Mouse (Mus musculus) common myeloid progenitor, adult 5-6 weeks (primary cell): ENCODE data around the gene Abcg1. TPM values are rescaled to one million over a fixed set of nuclear protein-coding genes. Genes with fewer than 3 reads are reported as not detected.

Experiments
- ATAC-seq: replicated peaks from 2 replicates; pipeline ENCODE4 v1.8.0; 2016; ENCODE audit warnings: low read depth, mild to moderate bottlenecking, moderate TSS enrichment, inconsistent platforms; ENCODE audit not compliant: poor library complexity, severe bottlenecking
- total RNA-seq: library from RNA; stranded (forward); fragments of 200-1000, 187-1606 nt; gene quantifications from 2 replicates; pipeline ENCODE4 v1.2.3, GENCODE M21; 2017

The Abcg1 gene
- total RNA-seq, 1 experiment from 2014 or later = 22.7 TPM

DNA sequence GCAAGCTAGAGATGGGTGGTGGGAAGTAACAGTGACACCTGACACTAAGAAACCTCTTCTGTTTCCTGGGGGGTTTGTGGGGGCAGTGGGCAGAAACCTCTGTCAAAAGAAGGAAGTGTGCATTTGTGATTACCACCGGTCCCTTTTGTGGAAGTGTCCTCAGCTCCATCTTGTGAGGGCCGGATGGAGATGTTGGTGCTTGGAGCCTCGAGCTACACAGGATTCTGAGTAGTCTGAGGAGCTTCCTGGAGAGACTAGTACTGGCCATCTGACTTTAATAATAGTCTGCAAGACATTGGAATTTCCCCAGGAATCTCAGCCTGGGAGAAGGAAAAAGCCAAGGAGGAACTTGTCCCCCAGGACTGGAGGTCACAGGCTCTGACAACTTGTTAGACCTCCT is 17.2 kb downstream of the Abcg1 start:
- peak; percentile 43 for ATAC-seq

DNA sequence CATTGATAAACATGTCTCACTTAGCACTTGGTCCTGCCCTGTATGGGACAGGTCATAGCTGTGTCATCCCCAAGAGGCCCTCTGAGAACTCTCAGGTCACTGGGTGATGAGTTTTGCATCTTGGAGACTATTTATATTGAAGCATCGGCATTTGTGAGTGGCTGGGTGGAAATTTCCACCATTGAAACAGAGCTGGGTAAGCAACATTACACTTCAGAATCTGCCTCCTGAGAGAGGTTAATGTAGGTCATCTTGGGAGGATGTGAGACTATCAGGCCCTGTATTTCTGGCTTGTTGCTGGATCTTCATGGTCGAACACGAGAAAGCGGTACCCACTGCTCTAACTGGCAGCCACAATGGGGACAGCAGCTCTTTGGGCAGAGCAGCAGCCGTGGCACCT is 18.0 kb downstream of the Abcg1 start:
- ATAC-seq = no peak

DNA sequence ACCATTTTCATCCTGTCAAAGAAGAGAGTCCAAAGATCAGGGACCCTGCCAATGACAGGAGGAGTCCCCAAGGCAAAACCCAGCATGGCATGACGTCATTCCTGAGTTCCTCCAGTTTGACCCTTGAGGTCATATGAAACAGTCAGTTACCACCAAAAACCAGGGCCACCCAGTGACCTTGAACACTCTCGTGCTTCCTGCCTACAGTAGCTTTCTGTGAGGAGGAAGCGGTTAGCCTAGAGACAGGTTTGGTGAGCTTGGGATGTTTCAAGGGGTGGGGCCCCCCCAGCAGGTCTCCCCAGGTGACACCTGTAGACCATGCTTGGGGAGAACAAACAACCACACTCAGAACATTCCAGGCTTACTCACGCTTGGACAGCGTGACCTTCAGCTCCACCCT is 20.1 kb downstream of the Abcg1 start:
- ATAC-seq = no peak

DNA sequence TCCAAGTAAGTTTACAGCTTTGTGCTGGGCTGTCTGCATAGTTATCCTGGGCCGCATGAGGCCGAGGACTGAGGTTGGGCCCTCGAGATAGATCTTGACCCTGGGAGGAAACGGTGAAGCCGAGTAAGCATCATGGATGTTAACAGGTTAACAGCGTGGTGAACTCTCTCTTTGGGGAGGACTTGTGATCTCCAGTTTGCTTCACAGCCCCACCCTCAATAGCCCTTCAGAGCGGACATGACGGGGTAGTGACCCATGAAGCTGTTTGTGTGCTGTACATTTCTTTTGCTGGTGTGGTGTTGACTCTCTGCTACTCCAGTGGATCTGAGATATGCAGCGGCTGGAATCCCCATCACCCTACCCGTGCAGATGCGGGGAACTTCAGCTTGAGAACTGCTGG is 21.1 kb downstream of the Abcg1 start:
- no peak for ATAC-seq

DNA sequence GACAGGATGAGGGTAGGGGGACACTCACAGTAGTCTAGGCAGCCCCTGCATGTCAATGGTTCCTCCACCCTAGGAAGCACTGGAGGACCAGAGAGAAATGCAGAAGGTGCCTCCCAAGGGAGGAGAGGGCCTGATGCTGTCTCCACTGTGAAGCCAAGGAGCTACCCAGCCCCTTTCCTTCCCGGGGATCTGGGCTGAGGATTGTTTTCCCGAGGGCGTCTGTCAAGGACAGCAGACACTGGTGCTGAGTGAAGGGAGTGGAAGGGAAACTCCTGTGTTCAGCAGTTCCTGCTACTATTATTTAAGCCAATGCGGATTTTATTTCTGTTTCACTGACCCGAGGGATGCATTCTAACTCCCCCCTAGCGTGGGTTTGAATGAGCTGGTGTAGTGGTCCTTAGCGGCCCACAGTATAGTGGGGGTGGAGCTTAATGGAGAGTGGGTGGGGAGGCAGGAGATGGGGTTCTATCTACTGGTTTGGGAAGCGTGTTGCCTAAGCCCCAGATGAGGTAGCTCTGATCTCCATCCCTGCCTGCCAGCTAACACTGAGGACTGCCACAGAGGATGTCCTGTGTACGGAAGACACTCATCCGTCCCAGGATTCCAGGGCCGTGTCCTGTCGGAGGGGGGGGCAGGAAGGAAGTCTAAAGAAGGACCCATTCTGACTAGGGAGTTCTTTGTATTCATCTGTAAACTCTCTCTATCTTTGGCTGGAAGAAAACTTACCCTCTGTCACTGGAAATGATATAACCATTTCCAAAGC is 21.8 kb downstream of the Abcg1 start:
- ATAC-seq = no peak

DNA sequence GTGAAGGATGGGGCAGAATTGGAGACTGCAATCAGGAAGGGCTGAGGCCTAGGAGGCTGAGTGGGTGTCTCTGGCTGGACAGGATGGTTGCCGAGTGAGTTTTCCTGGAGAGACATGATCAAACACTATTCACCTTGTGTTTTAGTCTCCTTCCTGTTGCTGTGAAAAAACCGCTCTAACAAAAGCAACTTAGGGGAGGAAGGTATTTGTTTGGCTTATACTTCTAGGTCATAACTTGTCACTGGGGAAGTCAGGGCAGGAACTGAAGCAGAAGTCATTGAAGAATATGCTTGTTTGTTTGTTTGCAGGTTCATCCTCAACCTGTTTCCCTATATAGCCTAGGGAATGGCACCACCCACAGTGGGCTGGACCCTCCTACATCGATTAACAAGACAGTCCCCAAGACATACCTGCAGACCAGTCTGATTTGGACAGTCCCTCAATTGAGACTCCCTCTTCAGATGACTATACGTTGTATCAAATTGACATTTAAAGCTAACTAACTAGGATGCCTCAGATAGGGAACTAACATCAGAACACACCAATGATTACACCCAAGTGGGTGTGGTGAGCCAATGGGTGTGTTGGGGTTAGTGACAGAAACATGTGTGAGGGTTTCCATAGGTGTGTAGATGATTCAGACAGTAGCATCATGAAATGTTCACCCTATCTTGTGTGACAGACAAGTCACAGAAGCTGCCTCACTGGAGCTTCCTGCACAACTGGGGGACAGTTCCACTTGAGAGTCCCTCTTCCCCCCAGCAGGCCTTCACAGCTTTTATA is 25.0 kb downstream of the Abcg1 start:
- ATAC-seq = no peak

DNA sequence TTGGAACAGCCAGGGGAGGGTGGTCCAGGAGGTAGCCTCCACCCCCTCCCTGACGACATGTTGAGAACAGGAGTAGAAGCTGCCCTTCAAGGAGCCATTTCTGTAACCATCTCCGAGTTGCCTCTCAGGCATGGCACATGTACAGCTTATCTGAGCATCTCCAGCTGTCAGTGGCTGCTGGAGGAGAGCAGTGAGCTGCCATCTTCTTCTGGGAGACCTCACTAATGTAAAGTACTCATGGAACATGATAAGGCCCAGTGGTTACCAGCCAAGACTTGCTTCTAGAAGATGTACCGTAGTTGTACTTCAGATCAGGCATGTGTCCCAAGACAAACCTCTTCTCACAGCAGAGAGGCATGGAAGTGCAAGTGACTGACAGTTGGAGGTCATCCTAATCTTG is 28.0 kb downstream of the Abcg1 start:
- ATAC-seq = no peak; the same call in 1 of the 2 replicates

DNA sequence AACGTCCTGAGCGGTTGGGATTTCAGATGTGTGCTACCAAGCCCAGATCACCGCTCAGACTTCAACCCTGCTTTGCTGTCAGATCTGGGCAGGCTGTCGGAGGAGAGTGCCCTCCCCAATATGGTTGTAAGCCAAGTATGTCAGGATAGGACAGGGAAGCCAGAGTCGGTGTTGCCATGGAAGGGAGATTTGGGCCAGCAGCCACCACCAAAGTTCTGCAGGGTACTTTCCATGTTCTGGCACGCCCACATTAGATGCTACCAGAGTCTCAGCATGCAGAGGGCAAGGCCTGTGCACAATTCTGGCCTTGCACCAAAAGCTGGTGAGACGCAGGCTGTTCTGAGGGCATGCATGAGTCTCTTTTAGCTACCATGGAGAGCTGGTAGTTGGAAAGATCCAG is 28.7 kb downstream of the Abcg1 start:
- ATAC-seq = no peak

DNA sequence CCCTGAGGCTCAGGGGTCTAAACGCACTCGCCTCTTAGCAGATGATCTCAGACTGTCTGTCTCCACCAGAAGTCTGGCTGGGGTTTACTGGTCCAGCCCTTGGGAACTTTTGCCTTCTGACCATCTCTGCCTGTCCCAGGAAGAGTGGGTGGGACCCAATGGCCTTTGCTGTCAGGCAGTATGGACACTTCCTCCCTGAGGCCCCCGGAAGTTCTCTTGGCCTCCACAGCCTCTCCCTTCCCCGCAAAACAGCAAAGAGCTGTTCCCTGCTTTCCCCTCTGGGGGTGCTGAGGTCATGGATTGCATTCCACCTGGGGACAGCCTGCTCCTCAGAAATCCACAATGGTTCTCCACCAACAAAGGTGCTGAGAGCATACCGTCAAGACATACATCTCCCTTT is 31.2 kb downstream of the Abcg1 start:
- ATAC-seq = no peak

DNA sequence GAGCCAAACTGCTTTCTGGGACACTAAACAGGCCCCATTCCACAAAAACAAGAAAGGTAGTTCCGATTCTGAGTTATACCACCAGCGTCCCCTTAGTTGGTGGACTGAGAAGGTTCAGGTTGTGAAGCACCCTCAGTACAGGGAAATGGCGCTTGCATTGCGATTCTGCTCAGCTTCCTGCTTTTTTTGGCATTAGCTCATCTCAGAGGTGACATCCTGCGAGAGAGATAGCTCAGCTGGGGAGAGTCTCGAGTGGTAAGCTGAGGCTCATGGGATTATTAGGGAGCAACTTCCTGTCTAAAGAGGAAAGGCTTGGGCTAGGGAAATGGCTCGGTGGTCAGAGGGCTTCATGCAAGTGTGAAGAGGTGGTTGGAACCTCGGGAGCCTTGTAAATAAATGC is 32.4 kb downstream of the Abcg1 start:
- ATAC-seq = no peak

DNA sequence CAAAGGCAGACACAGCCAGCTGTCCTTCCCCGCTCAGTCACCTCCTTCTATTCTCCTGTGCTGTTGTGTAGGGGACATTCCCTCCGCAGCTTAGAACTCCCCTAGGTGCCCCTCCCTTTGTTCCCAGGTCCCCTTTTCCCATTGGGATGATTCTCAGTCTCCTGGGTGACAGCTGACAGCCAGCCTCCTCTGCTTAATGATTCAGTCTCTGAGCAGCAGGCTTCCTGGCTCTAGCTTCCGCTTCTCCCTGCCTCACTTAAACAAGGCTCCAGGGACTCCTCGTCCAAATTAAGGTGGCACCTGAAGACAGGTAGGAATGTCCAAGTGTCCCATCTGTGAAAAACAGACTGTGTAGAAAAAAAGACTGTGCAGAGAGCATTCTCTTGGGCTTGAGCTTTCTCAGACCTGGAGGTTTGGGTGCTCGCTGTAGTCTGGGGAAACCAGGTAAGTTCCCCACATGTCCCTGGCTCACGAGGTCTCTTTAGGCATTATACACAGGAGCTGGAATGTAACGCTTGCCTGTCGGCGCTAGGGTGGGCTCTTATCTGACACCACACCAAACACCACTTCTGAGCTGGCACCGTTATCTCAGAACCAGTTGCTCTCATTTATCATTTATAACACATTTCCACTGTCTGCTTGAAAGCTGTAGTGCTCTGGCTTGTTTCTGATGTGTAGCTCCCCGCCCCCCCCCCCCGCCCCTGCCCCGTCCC is 33.7 kb downstream of the Abcg1 start:
- ATAC-seq = peak; percentile 69

DNA sequence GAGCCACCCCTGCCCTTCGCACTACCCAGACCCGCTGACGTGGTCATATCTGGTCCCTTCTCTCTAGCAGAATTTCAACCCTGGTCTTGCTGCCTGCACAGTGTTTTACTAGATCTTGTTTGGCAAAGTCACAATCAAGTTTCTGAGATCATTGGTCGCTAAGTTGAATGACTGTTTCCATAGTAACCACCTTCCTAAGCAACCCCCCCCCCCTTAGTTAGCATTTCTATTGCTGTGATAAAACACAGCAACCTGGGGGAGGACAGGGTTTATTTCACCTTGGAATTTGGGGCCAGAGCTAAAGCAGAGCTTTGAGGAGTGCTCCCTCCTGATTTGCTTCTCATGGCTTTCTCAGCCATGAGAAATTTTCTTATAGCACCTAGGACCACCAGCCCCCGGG is 37.3 kb downstream of the Abcg1 start:
- no peak for ATAC-seq

DNA sequence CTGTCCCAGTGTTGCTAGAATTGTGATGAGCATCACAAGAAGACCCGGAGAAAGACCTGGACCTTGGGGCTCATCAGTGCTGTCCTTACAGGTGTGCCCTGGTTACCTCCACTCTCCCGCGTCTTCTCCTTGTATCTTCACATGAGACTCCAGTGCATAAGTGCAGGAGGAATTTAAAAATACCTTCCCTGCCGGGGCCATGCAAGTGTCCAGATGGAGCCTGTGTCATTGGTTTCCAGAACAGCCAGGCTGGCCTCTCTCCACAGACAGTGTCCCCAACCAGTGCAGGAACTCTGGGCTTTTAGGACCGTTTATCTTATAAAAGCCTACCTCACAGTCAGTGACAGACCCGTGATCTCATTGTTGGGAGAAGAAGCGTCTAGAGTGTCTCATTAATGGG is 38.1 kb downstream of the Abcg1 start:
- ATAC-seq = no peak

DNA sequence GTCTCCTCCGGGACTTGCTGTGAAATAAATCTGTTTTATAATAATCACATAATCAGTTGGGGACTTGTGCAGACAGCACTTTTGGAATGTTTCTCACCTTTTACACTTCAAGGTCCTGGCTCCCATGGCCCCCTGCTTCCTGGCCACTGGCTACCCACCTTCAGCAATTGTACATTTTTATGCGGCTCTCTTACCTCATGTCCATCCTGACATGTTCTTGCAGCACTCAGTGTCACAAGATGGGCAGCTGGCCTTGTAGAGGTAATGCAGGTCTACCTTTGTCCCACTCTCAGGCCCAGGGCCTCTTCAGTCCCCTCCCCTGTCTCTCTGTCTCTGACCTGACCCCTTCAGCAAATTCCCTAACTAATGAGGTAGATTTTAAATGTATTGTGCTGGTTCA is 39.4 kb downstream of the Abcg1 start:
- ATAC-seq = no peak

DNA sequence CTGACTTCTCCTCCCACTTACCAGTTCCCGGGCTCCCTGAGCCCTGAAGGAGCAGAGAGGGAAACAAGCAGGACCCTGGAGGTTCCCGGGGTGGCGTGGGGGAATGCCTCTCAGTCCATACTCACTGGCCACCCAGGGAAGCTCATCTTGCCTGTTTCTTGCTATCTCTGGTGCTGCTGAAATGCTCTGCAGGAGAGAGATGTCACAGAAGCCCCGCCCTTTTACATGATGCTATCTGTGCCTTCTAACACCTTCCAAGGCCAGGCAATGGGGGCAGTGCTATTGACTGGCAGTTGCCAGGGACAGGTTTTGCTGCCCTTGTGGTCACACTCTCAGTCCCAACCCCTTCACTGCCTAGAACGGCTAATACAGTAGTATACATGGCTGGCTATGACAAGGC is 41.3 kb downstream of the Abcg1 start:
- ATAC-seq = no peak

DNA sequence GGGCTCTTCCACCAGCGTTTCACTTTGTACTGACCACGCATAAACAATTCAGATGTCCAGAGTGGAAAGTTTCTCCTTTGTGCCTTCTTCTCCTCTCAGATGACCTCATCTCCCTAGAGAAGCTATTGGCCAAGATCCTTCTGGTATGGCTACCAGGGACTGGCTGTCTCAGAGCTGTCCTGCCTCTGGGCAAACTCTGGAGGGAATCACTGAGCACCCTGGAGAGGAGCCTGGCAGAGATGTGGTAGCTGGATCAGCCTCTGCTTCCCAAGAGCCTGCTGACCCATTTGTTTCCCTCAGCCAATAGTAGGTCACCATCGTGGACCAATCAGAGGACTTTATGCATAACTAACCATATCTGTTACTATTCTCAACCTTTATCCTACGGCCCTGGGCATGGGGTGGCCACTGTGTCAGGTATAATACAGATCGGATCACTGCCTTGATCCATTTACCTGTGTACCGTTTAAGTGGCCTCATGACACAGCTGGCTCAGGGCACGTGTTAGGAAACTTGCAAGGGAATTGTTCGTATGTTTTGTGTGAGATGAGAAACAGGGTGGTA is 45.6 kb downstream of the Abcg1 start:
- ATAC-seq = no peak

DNA sequence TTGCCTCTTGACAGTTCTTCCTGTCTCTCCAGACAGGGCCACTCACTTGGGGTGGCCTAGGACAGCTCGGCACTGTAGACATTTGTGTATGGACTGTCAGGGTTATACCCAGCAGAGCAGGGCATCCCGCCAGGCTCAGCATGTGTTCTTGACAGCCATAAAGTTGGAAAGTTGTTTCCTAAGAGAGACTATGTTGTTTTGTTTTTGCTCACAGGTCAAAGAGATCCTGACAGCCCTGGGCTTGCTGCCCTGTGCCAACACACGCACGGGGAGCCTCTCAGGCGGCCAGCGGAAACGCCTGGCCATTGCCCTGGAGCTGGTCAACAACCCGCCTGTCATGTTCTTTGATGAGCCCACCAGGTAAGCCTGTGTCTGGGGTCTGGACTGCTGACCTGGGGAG is 46.3 kb downstream of the Abcg1 start:
- ATAC-seq = no peak

DNA sequence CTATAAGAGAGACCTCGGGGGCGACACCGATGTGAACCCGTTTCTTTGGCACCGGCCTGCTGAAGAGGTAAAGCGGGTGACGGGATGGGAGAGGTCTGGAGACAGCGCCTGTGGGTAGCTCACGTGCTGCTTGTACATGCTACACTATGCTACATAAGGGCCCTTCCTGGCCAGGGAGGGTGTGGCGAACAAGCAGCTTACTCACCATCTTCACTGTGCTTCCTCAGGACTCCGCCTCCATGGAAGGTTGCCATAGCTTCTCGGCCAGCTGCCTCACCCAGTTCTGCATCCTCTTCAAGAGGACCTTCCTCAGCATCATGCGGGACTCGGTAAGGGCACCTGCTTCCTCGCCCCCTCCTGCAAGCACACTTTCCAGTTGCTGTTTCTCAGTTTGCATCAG is 50.9 kb downstream of the Abcg1 start:
- ATAC-seq = no peak

DNA sequence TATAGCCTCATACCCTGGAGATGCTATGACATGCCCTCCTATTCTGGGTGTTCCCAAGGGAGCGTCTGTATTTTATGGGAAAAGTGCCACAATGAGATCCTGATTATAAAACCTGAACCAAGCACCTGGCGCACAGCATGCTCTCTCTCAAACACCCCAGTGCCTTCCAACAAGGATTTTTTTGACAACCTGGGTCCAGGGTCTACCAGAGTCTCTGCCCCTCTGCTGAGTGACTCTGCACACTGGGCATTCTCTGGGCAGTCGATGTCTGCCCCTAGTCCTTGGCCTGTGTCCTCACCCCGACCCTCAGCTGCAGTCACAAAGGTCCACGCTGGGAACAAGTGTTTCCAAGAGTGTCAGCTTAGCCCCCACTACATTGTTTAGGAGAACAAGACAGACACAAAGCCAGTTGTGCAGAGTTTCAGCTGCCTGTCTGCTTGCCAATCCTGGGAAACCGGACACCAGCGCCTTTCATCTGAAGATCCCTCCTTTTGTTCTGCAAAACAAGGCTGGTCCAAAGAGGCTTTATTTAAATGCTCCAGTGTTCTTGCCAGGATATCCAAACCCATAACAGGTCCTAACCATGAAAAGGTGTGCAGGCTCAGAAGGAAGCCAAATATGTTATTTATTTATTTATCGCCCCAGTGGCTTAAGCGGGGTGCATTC is 55.8 kb downstream of the Abcg1 start:
- ATAC-seq = no peak

DNA sequence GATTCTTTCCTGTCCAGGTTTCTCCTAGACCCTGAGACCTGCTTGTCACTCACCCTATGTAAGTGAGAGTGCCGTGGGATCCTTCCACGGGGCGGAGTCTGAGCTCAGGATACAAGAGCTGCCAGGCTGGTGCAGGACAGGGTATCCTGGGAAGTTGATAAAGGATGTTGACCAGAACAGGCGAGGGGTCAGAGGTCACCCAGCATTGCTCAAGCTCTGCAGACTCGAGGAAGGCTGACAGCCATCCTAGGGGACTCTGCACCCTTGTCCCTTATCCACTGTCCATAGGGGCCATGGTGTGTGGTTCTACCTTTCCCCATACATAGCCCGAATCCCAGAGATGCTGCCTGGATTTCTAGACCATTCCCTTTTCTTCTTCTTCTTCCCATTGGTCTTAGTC is 58.6 kb downstream of the Abcg1 start:
- ATAC-seq = no peak
